Mouse (Mus musculus) Patski (cell line): Measurements from ENCODE around the gene Hnrnpk. TPM values are rescaled to one million over a fixed set of nuclear protein-coding genes. Genes with fewer than 3 reads are reported as not detected.
"Not testable (repeated sequence)": the region's sequence is repeated elsewhere in the genome, so short reads cannot be mapped to it uniquely, and the experiment has no call there.

ENCODE experiments used
- ATAC-seq: fragments of 100-300 bp; one replicate; pipeline ENCODE4 v1.8.0; 2021
- CTCF ChIA-PET: fragments of 350-600 bp; sonication (Branson Sonifier 250); formaldehyde crosslinking; loops from one replicate; lab custom pipeline; 2022; ENCODE audit warnings: inconsistent platforms; lab: Charles Lee
- POLR2A ChIA-PET: fragments of 350-600 bp; sonication (Branson Sonifier 250); formaldehyde crosslinking; loops from one replicate; lab custom pipeline; 2022; ENCODE audit warnings: antibody characterized with exemption, inconsistent platforms; lab: Charles Lee
- DNase-seq: peaks from one replicate; pipeline ENCODE4 v3.0.0-alpha.2; 2011; ENCODE audit warnings: low read depth, low spot score
- H3K27me3 ChIP-seq: fragments of 371-371 bp; one replicate; pipeline ENCODE4 v1.5.1; 2021
- CTCF ChIP-seq: fragments of 100-300 bp; IDR thresholded peaks from one replicate; pipeline ENCODE4 v1.5.1; 2021
- in situ Hi-C: fragments of 300-500 bp; cut with MboI; formaldehyde crosslinking; loops from 3 replicates; pipeline ENCODE4 v1.11.1; 2018; ENCODE audit warnings: low pct_unique_long_range_greater_than_20kb, mixed read lengths
- polyA plus RNA-seq: library from polyadenylated mRNA; unstranded; gene quantifications from one replicate; pipeline ENCODE4 v1.2.3, GENCODE M21; 2021

Hnrnpk gene
- polyA plus RNA-seq, 1 experiment from 2014 or later, result 797 TPM

- no peaks in the 10 kb centered on the region for H3K27me3 ChIP-seq
- in situ Hi-C loops, result no loop called here
- ChIA-PET CTCF (no interaction called here), POLR2A (no interaction called here)
- no peak for ATAC-seq
- TF ChIP-seq CTCF, result no peak
- DNase-seq, result no peak
Observed at GRCm38 (mm10) chr13:58418656-58419055, 15.5 kb upstream of the Hnrnpk start.

DNA sequence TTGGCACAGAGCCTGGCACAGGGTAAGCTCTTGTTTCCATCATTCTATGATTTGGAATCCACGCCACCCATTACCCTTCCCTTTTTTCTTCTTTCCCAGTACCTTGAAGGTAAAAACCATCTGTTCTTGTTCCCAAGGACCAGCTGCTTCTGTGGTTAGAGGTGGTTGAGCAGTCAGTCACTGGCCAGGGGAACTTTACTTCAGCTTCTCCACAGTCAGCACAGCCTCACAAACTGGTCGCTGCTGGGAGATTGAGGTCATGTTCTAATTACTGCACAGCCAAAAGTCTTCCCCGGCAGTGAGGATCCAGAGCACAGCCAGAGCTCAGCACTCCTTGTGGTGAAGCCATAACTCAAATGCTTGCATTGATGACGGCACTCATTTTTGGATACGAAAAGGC, 12.7 kb upstream of the Hnrnpk start:
- ATAC-seq (no peak), DNase-seq (no peak)
- ChIA-PET CTCF (interaction anchor here (1.6 kb wide), 1 partner anchor 9 kb away, joined by 3 read pairs; no protein-coding TSS in a partner anchor), POLR2A (no interaction called here)
- TF ChIP-seq CTCF, result no peak
- no peaks in the 10 kb centered on the region for H3K27me3 ChIP-seq
- in situ Hi-C loops, result no loop called here

GRCm38 (mm10) chr13:58415374-58415773, 12.2 kb upstream of the Hnrnpk start:
- ATAC-seq (no peak), DNase-seq (no peak)
- ChIA-PET CTCF (interaction anchor here (1.6 kb wide), 1 partner anchor 8 kb away, joined by 3 read pairs; no protein-coding TSS in a partner anchor), POLR2A (no interaction called here)
- in situ Hi-C loops, result no loop called here
- H3K27me3 ChIP-seq, result no peaks in the 10 kb centered on the region
- no peak for TF ChIP-seq CTCF

DNA sequence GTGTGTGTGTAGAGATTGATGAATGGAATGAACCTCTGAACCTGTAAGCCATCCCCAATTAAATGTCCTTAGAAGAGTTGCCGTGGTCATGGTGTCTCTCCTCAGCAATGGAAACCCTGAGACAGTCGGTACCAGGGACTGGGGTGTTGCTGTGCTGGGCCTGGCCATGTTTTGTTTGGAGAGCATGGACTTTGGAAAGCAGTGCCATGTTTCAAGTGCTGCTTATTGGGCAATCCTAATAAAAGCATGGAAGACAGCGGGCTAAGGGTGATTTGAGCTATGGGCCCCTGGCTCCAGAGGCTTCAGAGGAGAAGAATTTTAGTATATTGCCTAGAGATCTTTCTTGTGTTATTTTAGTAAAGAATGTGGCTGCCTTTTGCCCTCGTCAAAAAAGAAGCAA, 7.9 kb upstream of the Hnrnpk start:
- no peak for ATAC-seq
- POLR2A ChIA-PET, result no interaction called here
- CTCF ChIA-PET, result no interaction called here
- TF ChIP-seq CTCF, result no peak
- in situ Hi-C loops, result no loop called here
- DNase-seq, result no peak
- H3K27me3 ChIP-seq, result no peaks in the 10 kb centered on the region

DNA sequence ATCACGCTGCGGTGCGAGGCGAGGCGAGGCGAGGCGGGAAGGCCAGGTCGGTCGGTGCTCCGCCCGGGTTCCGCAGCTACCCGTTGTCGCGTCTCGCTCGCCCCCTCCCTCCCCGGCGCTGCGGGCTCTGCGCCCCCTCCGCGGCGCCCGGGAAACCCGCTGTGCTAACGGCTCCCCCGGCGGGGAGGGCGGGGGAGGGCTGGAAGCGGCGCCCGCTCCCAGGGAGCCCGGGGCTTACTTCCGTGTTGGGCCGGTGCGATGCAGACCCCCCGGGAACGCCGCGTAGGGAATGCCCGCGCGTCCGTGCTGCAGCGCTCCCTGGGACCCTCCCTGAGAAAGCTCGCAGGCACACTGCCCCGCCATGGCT, 416 bp downstream of the Hnrnpk start:
- in situ Hi-C loops, result loop anchor here (5.0 kb wide), 1 partner anchor 140 kb away; no protein-coding TSS in a partner anchor
- ChIA-PET CTCF (no interaction called here), POLR2A (no interaction called here)
- ATAC-seq (peak; percentile 62), DNase-seq (no peak)
- H3K27me3 ChIP-seq, result no peaks in the 10 kb centered on the region
- no peak for TF ChIP-seq CTCF

DNA sequence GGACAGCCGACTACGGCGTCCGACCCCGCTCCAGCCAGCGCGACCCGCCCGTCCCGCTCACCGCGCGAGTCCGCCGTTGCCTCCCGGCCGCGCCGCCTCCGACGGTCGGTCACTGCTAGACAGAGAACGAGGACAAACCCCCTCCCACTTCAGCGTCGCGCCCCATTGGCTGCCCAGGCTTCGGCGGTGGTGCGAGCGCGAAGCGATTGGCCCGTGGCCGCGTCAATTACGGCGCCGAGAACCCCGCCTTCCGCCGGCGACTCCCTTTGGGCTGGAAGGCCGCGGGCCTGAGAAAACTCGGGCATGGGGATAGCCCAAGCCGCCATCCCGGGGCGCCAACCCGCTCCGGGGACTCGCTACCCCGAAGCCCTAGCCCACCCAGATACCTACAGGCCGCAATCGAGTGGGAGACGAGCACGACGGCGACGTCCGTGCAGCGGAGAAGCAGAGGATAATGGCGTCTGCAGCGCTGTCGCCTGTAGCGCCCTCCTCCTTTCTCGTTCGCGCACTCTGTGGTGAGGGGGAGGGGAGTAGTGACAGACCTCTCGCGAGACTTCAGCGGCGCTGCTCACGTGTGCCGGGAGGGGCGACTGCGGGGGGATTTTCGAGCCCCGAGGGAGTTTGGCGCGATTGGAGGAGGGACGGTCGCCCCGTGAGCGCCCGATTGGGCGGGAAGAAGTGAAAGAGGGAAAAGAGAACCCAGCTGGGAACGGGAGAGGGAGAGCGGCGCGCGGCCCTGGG, 970 bp downstream of the Hnrnpk start, which contains the start of gene Rmi1:
Gene Rmi1, plus strand, starts transcription at position 246 of the 741 bp plus-strand sequence.
- peak; percentile 82 for ATAC-seq
- in situ Hi-C loops, result loop anchor here (5.0 kb wide), 1 partner anchor 140 kb away; no protein-coding TSS in a partner anchor
- DNase-seq, result peak; percentile 84
- no peak for TF ChIP-seq CTCF
- ChIA-PET CTCF (no interaction called here), POLR2A (no interaction called here)
- H3K27me3 ChIP-seq, result no peaks in the 10 kb centered on the region

- DNase-seq, result no peak
- in situ Hi-C loops, result loop anchor here (5.0 kb wide), 1 partner anchor 141 kb away; no protein-coding TSS in a partner anchor
- peak; percentile 17 for ATAC-seq
- no peak for TF ChIP-seq CTCF
- ChIA-PET POLR2A (no interaction called here), CTCF (no interaction called here)
- no peaks in the 10 kb centered on the region for H3K27me3 ChIP-seq
Observed at GRCm38 (mm10) chr13:58401135-58402002, 1.8 kb downstream of the Hnrnpk start.

- in situ Hi-C loops, result loop anchor here (5.0 kb wide), 1 partner anchor 142 kb away; no protein-coding TSS in a partner anchor
- ATAC-seq (no peak), DNase-seq (no peak)
- ChIA-PET POLR2A (no interaction called here), CTCF (interaction anchor here (2.7 kb wide), 1 partner anchor 13 kb away, joined by 10 read pairs; no protein-coding TSS in a partner anchor)
- no peaks in the 10 kb centered on the region for H3K27me3 ChIP-seq
- TF ChIP-seq CTCF, result no peak
Observed at GRCm38 (mm10) chr13:58400576-58400975, 2.6 kb downstream of the Hnrnpk start.

DNA sequence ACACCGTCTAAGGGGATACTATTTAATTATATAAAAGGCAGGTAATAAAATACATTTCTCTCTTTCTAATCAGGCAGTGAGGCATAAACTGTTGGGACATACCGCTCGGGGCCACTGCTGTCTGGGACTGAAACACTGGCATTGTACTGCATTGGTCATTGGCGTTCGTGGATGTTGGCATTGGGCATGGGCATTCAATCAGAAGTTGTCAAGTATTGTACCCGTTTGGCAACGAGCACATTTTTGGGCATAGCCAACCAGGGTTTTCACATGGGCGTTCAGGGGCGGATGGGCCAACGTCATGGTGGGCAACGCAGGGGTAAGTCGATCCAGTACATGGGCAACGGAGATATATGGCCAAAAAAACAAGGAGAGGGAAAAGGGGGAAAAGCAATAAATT, 5.5 kb downstream of the Hnrnpk start:
- no peak for TF ChIP-seq CTCF
- no peak for DNase-seq
- no peaks in the 10 kb centered on the region for H3K27me3 ChIP-seq
- in situ Hi-C loops, result no loop called here
- ATAC-seq, result no peak
- ChIA-PET CTCF (no interaction called here), POLR2A (no interaction called here)

GRCm38 (mm10) chr13:58394392-58394791, 8.8 kb downstream of the Hnrnpk start:
- H3K27me3 ChIP-seq, in situ Hi-C loops, ATAC-seq, POLR2A ChIA-PET, CTCF ChIA-PET, DNase-seq: not testable (repeated sequence)
